Mouse (Mus musculus): ENCODE measurements around the gene Gm17783.
"Not testable (repeated sequence)": the region's sequence is repeated elsewhere in the genome, so short reads cannot be mapped to it uniquely, and the experiment has no call there.

Gm17783 gene

GRCm38 (mm10) chr16:45531950-45532349, at the start of gene Gm17783:
Gm17783 (minus strand) TSS chr16:45532050.
- DNase-seq (ENCODE audit: low spot score): no peak

- no peak for DNase-seq (ENCODE audit: low spot score)
Observed at GRCm38 (mm10) chr16:45579883-45580282, 48.0 kb upstream of the Gm17783 start.

- DNase-seq (ENCODE audit: low spot score): no peak
Observed at GRCm38 (mm10) chr16:45572307-45572706, 40.5 kb upstream of the Gm17783 start.

- no peak for DNase-seq (ENCODE audit: low spot score)
Observed at GRCm38 (mm10) chr16:45561747-45562146, 29.9 kb upstream of the Gm17783 start.

GRCm38 (mm10) chr16:45551579-45551978, 19.7 kb upstream of the Gm17783 start:
- no peak for DNase-seq (ENCODE audit: low spot score)

- DNase-seq (ENCODE audit: low spot score): no peak
Observed at GRCm38 (mm10) chr16:45547982-45548381, 16.1 kb upstream of the Gm17783 start.

GRCm38 (mm10) chr16:45544341-45544740, 12.5 kb upstream of the Gm17783 start:
- DNase-seq (ENCODE audit: low spot score): no peak

- no peak for DNase-seq (ENCODE audit: low spot score)
Observed at GRCm38 (mm10) chr16:45542108-45542507, 10.3 kb upstream of the Gm17783 start.

GRCm38 (mm10) chr16:45538342-45538741, 6.5 kb upstream of the Gm17783 start:
- DNase-seq (ENCODE audit: low spot score): not testable (repeated sequence)

GRCm38 (mm10) chr16:45535009-45535408, 3.2 kb upstream of the Gm17783 start, which contains the start of gene Slc9c1:
Slc9c1 (plus strand) TSS chr16:45535309.
- DNase-seq (ENCODE audit: low spot score): no peak

- no peak for DNase-seq (ENCODE audit: low spot score)
Observed at GRCm38 (mm10) chr16:45525551-45525950, 6.3 kb downstream of the Gm17783 start.

GRCm38 (mm10) chr16:45495326-45495725, 36.5 kb downstream of the Gm17783 start:
- no peak for DNase-seq (ENCODE audit: low spot score)

GRCm38 (mm10) chr16:45492927-45493326, 38.9 kb downstream of the Gm17783 start, which contains the start of gene Gm609:
Gm609 (minus strand) TSS chr16:45492969.
- DNase-seq (ENCODE audit: low spot score): no peak

GRCm38 (mm10) chr16:45476991-45477390, 54.9 kb downstream of the Gm17783 start:
- no peak for DNase-seq (ENCODE audit: low spot score)

- DNase-seq (ENCODE audit: low spot score): not testable (repeated sequence)
Observed at GRCm38 (mm10) chr16:45471836-45472235, 60.0 kb downstream of the Gm17783 start.
